Mouse (Mus musculus) adrenal gland, postnatal 4 days (tissue): ENCODE results near the gene AC109138.7. TPM values are rescaled to one million over a fixed set of nuclear protein-coding genes. Genes with fewer than 3 reads are reported as not detected.
A peak's percentile ranks its signal among the peaks of the same experiment; 100 is the strongest.

Experiments used
- DNase-seq, 2 experiments: peaks; one replicate each; pipeline ENCODE4 v3.0.0; 2021 to 2022; ENCODE audit warnings: low spot score in 2 of 2, mixed read lengths in 2 of 2
- long read RNA-seq, 2 experiments: library from polyadenylated mRNA; stranded (forward); transcript quantifications; one replicate each; pipeline ENCODE4 v2.0.0; 2021
- total RNA-seq, 2 experiments: library from RNA; stranded (reverse); gene quantifications; 2 replicates each; pipeline ENCODE4 v1.2.3; 2021

AC109138.7 gene
- total RNA-seq: not detected
- long read RNA-seq, experiment 1, partial matches to known transcripts: 0 of 1 reads
- long read RNA-seq, experiment 1, other reads (novel, unspliced or antisense): 1 of 1 reads
- long read RNA-seq, experiment 2, partial matches to known transcripts: 0 of 4 reads
- long read RNA-seq, experiment 2, other reads (novel, unspliced or antisense): 4 of 4 reads

DNA sequence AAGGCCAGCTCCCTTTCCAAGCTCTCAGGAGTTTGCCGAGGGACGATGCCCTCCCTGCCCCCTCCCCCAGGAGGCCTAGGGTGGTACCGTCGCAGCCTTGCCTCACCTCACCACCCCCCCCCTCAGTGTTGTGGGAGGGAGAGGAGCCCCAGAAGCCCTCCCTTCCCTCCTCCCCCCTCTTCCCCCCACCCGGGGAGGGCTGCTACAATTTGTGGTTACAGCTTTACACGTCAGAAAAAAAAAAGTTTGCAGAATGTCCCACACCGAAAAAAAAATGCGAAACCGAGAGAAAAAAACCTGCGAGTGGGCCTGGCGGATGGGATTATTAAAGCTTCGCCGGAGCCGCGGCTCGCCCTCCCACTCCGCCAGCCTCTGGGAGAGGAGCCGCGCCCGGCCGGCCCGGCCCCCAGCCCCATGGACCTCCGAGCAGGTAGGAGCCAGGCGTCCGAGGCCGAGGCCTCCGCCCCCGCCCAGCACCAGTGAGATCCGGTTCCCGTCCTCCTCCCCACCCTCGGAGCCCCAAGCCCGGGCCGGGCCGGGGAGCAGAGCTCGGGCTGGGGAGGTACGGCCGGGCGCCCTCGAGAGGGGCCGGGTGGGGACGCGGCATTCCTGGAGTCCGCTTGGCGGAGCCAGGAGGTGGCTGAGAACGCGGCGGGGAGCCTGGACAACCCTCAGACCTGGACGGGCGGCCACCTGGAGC, at the start of gene AC109138.7, which contains the start of gene Clcf1:
TSS of gene AC109138.7 (plus strand) at position 287 of the 700 bp plus-strand sequence.
TSS of gene Clcf1 (plus strand) at position 168 of the 700 bp plus-strand sequence.
- DNase-seq: no peak

DNA sequence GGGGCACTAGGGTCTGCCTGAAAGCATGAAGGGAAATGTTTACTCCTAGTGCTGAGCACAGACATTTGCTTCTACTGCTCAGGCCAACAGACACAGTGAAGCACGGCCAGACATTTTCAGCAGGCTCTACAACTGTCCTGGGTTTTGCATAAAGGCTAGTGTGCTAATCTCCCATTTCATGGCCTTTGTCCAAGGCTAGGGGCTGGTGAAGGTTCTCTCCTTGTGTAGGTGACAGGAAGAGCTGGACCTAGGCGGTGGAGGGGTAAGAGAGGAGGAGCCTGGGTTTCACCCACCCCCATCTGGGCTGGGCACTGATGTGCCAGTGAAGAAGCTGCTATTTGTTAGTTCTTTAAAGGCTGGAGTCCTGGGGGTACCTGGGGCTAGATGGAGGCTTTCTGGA, 49.4 kb upstream of the AC109138.7 start:
- DNase-seq: no peak

DNA sequence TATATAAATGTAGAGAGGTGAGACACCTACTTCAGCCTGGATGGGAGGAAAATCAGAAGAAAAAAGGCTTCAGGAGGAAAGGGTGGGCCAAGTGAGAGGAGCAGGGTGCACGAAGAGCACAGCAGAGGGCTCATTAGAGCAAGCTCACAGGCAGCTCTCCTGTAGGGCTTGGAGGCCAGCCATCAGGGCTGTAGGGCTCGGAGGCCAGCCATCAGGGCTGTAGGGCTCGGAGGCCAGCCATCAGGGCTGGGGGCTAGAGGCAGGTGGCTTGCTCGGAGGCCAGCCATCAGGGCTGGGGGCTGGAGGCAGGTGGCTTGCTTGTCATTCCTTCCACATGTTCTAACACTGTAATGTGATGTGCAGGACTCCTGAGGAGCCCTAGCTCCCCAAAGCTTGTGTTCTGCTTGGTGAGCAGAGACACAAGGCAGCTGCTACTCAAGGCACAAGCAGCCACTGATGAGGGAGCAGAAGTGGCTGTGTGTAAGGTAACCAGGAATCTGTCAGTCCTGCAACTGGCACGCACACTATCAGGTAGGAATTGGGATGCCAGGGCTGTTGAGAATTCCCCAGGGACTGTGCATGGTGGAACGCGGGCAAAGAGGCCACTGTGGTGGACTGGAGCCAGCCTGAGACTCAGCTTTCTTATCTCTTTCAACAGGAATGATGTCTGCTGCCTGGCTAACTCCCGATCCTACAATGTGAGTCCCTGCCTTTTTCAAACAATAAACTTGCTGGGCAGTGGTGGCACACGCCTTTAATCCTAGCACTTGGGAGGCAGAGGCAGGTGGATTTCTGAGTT, 47.3 kb upstream of the AC109138.7 start:
- DNase-seq: no peak

DNA sequence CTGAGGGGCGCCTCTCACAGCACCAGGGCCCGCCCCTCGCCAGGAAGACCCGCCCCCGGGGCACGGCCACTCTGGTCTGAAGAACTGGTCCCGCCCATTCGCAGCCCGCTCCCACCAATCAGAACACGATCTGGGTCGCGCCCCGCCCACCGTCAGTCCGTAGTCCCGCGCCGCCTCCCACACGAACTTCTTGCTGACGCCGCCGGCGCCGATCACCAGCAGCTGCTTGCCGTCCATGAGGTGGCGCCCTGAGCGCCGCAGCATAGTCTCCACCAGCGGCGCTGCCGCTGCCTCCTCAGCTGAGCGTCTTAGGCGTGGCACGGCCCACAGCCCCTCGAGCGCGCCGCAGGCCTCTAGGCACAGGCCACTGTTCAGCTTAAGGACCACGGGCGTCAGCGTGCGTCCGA, 44.8 kb upstream of the AC109138.7 start:
- DNase-seq: peak; percentile 99

DNA sequence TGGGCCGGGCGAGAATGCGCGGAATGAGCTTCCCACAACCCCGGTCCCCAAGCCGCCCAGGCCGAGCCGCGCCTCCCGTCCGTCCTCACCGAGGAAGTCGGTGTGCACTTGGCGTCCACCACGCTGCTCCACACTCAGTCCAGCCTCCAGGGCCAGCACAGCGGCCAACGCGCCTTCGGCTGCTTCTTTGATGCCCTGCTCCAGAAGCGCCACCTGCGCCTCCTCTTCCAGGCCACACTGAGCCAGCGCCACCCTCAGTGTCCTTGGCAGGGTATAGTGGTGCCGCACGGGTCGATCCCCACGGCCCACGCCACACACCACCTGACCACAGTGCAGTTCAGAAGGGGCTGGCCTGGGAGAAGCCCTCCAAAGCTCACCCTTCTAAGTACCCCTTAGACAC, 44.3 kb upstream of the AC109138.7 start:
- DNase-seq: no peak

DNA sequence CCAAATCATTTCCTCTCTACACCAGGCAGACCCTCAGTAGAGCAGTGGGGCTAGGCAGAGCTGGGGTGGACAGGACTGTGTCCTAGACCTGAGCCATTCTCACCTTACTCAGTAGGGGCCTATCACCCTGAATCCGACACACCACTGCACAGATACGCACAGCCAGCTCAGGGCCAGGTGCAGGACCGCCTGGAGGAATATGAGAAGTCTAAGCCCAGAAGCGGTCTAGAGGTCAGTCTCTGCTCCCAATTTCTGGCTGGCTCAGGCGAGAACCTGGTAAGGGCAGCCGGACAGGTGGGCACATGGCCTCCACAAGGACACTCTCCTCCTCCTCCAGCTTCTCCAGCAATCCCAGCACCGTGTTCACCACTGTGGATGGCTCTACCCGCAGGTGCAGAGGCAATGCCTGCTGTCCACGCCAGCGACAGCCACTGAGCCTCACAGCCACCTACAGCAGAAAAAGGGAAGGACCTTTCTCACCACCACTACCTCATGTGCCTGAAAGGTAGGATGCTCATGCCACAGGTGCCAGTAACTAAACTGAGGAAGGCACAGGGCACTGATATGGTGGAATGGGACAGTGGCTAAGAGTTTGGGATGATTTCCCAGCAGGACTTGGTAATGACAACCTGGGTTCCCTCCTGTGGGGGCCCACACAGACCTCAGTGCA, 43.3 kb upstream of the AC109138.7 start:
- DNase-seq: no peak

DNA sequence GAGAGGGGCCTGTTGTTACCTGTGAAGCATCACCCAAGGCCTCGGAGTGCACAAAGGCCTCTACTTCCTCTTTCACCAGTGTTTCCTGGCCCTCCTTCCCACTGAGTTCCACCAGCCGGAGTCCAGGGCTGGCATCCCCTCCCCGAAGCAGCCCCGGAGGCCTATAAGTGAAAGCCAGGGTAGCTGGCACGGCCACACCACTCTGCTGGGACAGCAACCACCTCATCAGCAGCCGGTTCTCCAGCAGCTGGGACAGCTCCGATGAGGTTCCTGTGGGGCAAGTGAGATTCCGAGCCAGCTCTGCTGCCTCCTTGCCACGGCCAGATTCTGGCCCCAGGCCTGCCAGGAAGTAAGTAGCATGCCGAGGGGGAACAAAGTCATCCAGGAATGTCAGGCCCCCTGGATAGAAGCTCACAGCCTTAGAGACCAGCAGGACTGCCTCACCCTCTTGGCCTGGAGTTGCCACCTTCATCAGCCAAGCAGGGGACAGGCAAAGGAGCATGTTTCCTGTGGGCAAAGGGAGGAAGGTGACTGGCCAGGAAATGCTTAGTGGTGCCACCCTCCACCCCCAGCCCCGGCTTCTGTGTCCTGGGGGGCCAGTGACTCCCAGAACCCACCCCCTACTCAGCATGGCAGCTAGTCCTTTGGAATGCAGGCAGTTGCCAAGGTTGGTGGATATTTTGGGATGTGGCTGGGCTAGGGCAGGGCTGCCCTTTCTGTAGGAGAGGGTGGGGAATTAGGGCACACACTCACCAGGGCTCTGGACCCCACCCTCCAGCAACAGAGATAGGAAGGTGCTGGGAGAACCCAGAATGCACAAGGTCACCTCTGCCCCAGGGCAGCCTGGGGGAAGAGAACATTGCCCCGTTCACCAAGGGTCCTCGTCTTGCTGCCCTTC, 42.5 kb upstream of the AC109138.7 start:
- no peak for DNase-seq

DNA sequence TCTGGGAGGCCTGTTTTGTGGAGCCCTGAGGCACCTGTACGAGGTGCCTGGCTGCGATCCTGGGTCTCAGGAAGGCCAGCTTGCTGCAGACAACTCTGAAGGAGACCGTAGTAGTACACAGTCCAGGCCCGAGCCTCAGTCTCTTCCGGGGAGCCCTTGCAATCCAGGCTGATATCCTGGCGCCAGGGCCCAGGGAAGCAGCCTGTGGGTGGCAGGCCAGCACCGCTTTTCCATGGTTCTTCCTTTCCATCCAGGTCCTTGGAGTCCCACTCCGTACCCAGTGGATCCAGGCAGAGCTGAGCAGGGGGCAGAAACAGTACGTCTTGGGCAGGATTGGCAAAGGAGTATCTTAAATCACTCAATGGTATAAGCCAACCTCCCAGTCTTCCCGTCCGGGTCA, 41.2 kb upstream of the AC109138.7 start:
- DNase-seq: no peak

DNA sequence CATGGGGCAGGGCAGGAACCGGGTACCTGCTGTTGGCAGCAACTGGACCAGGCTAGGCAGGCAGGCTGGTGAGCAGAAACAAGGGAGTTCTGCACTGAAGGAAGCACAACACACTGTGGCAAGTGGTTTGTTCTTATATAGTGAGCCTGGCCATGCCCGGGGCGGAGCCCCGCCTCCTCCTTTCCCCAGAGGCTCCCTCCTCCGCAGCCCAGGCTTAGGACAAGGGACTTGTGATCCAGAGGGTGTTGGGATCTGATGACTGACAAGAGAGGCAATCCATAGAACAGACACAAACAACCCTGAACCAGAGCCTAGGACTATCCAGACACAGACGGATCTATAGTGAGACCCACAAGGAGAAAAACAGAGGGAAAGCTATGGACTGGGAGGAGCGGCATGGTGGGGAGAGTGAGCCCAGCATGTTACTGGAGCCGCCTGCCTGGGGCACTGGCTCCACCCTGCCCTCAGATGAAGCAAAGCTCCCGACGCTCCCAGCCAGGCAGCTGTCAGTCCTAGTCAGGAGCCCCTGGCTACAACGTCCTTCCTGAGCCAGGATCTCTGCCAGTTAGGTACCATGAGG, 38.7 kb upstream of the AC109138.7 start, which contains the start of gene Carns1:
TSS of gene Carns1 (minus strand) at position 112 of the 580 bp plus-strand sequence.
- DNase-seq: no peak

DNA sequence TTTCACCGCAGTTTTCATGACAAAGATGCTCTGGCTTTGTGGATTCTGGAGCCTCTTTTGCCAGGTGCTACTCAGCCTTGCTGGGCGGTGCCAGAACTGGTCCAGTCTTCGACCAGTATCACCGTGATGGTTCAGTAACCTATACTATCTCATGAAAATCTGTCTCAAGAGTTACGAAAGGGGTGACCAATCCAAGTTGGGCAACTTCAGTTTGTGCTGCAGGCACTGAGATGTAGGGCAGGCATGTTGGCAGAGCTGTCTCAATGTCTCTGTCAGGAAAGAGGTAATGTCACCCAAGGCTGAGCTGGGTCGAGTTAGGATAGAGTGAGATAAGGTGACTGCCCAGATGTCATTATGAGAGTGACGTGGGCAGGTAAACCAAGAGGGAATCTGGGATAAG, 33.7 kb upstream of the AC109138.7 start:
- DNase-seq: no peak

DNA sequence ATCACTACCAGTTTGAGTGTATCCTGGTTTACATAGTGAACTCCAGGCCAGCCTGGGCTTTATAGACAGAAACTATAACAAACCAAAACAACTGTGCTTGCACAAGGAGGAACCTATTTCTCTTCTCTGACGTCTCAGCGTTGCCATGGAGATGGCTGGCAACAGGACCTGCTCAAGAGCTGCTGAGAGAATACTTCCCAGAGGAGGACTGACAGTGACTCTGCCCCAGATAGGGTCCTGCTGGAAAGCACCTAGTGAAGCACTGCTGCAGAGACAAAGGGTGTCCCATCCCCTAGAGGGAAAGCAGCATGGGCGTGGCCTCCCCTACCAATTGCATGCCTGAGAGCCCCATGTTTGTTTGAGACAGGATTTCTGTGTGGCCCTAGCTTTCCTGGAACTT, 32.3 kb upstream of the AC109138.7 start:
- no peak for DNase-seq

DNA sequence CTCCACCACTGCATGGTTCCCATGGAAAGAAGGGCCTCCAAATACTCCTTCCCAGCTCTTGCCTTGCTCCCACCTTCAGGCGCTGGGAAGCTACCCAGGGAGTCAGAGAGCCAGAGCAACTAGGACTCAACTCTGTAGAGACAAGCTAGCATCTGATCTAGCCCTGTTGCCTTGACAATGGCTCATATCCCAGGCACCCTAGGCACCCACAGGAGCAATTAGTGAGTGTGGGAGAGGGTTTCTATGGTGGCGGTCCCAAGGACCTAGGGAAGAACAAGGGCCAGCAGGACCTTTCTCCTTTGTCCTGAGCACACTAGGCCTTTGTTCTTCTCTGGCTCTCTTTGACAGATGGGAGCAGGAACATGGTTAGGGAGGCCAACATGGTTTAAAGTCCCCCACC, 30.5 kb upstream of the AC109138.7 start:
- DNase-seq: no peak

DNA sequence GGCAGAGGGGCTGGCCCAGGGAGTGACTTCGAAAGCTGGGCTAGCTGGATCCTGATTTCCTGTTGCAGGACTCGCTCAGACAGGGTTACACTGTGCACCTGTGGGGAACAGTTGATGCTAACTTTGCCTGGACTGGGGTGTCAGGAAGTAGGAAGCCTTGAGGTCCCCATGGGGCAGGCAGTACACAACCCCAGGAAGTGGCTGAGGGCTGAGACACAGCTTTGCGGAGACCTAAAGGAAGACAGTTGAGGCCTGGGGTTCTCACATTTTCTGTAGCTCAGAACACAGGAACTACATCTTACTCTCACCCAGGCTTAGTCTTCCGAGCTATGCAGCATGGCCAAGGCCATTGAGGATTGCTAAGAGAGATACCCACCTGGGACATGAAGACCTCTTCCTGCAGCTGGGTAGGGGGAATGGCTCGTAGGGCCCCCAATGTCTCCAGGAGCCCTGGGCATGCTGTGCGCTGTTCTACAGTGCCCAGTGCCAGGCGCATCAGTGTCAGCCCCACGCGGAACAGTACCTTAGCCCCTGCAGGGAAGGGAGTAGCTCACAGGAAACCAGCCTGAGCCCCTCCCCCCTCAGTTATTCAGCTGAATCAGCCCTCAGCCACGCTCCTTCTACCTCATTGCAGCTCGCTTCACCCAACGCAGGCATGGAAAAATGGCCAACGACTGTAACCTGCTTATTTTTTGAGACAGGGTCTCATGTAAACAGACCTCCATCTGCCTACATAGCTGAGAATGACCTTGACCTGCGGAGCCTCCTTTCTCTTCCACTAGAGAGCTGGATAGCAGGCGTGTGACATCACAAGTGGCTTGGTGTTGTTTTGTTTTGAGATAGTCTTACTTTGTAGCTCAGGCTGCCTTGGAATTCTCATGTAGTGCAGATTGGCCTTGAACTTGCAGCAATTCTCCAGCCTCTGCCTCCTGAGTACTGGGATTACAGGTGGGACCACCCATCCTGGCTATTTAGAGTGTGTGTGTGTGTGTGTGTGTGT, 28.9 kb upstream of the AC109138.7 start:
- DNase-seq: no peak

DNA sequence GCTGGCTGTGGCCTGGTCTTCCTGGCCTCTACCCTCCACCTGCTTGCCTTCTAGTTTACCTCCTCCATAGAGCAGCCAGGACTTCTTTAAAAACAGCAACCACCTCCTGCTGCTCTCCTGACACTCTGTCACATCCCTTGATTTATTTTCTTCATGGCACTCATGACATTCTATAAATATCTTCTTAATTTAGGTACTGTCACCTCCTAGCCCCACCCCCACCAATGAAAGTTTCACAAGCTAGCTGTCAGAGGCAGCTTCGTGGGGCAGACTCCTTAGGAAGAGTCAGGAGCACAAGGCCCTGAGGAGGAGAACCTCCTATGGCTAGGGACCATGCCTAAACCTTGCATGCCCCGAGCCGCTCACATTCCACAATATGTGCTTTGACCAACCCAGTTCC, 26.9 kb upstream of the AC109138.7 start:
- no peak for DNase-seq

DNA sequence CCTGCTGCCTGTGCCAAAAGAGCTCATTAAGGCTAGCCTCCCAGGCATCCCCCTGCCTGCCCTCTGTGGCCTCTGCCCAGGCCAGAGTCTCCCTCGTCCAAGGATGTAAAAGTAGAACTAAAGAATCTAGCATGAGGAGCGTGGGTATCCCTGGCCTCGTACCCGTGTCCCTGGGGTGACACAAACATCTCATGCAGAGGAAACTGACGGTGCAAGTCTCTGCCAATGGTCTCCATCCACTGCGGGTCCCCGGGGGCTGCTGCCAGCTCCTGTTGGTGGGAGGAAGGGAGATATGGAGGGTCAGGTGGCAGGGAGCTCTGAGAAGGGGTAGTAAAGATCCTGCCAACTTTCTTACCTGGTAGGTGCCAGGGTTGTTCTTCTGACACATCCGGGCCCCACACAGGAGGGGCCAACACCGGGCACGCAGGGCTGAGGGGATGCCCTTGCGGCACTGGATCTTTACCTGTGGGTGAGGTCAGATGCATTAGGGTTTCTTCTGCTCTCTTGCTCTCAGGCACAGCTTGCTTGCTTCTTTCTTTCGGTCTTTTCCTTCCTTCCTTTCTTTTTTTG, 25.0 kb upstream of the AC109138.7 start:
- DNase-seq: no peak

DNA sequence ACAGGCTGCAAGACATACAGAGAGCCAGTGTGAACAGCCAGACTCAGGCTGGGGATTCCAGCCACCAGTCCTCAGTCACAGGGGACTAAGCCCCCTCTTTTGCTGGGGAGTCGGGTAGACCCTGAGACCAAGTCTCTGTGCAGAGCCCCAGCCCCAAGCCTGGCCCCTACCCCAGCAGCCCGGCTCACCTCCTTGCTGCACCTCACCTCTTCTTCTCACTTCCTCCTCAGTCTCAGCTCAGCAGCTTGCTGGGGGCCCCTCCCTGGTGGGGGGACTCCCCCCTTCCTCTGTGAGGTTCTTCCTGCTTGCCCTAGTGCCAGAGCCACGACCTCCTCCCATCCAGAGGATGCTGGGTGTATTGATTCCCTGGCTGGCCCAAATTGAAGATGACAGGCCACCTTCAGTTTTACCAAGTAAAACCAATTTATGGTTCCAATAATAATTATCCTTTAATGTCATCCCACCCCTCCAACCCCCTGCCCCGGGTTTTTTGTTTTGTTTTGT, 23.3 kb upstream of the AC109138.7 start, which contains the start of gene Tbc1d10c:
TSS of gene Tbc1d10c (minus strand) at position 454 of the 504 bp plus-strand sequence.
- no peak for DNase-seq

DNA sequence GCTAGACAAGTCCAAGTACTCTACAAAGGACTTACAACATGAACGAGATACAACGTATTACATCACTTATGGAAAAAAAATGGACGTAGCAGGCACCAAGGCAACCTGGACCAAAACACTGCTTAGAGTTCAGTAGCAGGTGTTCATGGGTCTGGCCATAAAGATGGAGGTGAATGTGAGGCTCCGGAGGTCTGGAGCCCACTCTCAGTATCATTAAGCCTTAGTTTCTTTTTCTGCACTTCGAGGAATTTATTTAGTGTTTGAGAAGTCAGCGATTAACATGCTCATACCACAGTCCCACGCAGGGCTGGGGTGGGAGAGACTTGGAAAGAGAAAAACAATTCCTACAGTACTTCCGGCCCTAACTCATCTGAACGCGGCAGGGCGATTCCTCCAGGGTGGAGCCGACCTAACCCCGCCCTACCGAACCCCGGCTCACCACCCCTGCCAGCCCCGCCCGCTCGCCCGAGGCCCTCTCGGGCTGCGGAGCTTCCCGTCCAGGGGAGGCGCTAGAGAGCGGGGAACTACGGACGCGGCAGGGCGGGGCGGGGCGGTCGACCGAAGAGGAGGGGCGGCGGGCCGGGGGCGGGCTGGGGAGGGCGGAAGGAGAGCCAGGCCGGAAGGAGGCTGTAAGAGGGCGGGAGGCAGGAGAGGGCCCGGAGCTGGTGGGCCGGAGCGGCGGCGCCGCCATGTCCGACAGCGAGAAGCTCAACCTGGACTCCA, 22.5 kb upstream of the AC109138.7 start, which contains the start of gene Ppp1ca:
TSS of gene Ppp1ca (plus strand) at position 538 of the 723 bp plus-strand sequence.
- DNase-seq: peak; percentile 95 to 96
